ENCODE assay signal across 8 mouse cellular contexts in genomic region chr10:95561616-95562015, GRCm38 (mm10). TPM values are rescaled to one million over a fixed set of nuclear protein-coding genes. Genes with fewer than 3 reads are reported as not detected.
DNase-seq lines count a peak whose midpoint lies in the region; ATAC-seq and TF ChIP-seq lines count a peak whose summit lies in the region.
"Had no signal": no experiment of that assay in that cellular context is flagged by ENCODE, and none has a peak within 500 bp of the region (broad histone marks: within the 10 kb centered on the region; RNA-seq: fewer than 3 reads in every experiment).

No protein-coding gene starts in this region.

- WGBS in lung, embryonic 16.5 days: 31% methylated on average over 7 of the region's 7 CpGs
- WGBS in forebrain, embryonic 12.5 days: 69% methylated on average over 7 of the region's 7 CpGs
- WGBS in limb, embryonic 14.5 days: 41% methylated on average over 7 of the region's 7 CpGs
- 34% methylated on average over 7 of the region's 7 CpGs for WGBS in stomach, embryonic 15.5 days

- H3K27me3 ChIP-seq in lung, embryonic 16.5 days (ENCODE audit: control insufficient read depth, insufficient read depth, low read depth, low read length): no peaks in the 10 kb centered on the region
- H3K27me3 ChIP-seq in forebrain, embryonic 12.5 days: no peaks in the 10 kb centered on the region
- no peaks in the 10 kb centered on the region for H3K27me3 ChIP-seq in limb, embryonic 14.5 days (ENCODE audit: control insufficient read depth, insufficient read depth, low read length)
- no peaks in the 10 kb centered on the region for H3K27me3 ChIP-seq in stomach, embryonic 15.5 days (replicated peaks)

- H3K9me3 ChIP-seq in lung, embryonic 16.5 days (ENCODE audit: control insufficient read depth, low read length): no peaks in the 10 kb centered on the region
- H3K9me3 ChIP-seq in forebrain, embryonic 12.5 days: no peaks in the 10 kb centered on the region
- no peaks in the 10 kb centered on the region for H3K9me3 ChIP-seq in limb, embryonic 14.5 days (ENCODE audit: control insufficient read depth, low read length)
- no peaks in the 10 kb centered on the region for H3K9me3 ChIP-seq in stomach, embryonic 15.5 days

- H3K4me2 ChIP-seq in lung, embryonic 16.5 days (ENCODE audit: low read depth, low read length): peak overlapping the region; percentile 70
- H3K4me2 ChIP-seq in forebrain, embryonic 12.5 days: peak overlapping the region; percentile 81
- peak overlapping the region; percentile 82 for H3K4me2 ChIP-seq in limb, embryonic 14.5 days (replicated peaks; ENCODE audit: low read depth, low read length, severe bottlenecking)
- peak overlapping the region; percentile 79 for H3K4me2 ChIP-seq in stomach, embryonic 15.5 days

- no peak for ATAC-seq in lung, embryonic 16.5 days (ENCODE audit: low read depth)
- ATAC-seq in forebrain, embryonic 12.5 days (ENCODE audit: low FRiP score): no peak
- no peak for ATAC-seq in limb, embryonic 14.5 days (ENCODE audit: low FRiP score, low read depth)
- no peak for ATAC-seq in stomach, embryonic 15.5 days (ENCODE audit: insufficient read depth, low FRiP score, low read depth)

- H3K4me3 ChIP-seq in lung, embryonic 16.5 days (ENCODE audit: low read length): peak overlapping the region; percentile 89
- peak overlapping the region; percentile 93 for H3K4me3 ChIP-seq in forebrain, embryonic 12.5 days (replicated peaks)
- peak overlapping the region; percentile 95 for H3K4me3 ChIP-seq in limb, embryonic 14.5 days (replicated peaks; ENCODE audit: low read length)
- peak overlapping the region; percentile 83 for H3K4me3 ChIP-seq in stomach, embryonic 15.5 days (replicated peaks)

- H3K27ac ChIP-seq in lung, embryonic 16.5 days (ENCODE audit: low read length): no peak overlapping the region
- H3K27ac ChIP-seq in forebrain, embryonic 12.5 days: no peak overlapping the region
- no peak overlapping the region for H3K27ac ChIP-seq in limb, embryonic 14.5 days (replicated peaks; ENCODE audit: low read depth, low read length)
- H3K27ac ChIP-seq in stomach, embryonic 15.5 days: no peak overlapping the region; the same call in 1 of the 2 replicates

- no peak for TF ChIP-seq POLR2A in limb, embryonic 14.5 days (IDR thresholded peaks at IDR 0.05; ENCODE audit: borderline replicate concordance, extremely low read depth, insufficient read depth, insufficient read length)

- no peak for DNase-seq in lung, postnatal 10 days
- no peak for DNase-seq in limb, embryonic 14.5 days (ENCODE audit: low spot score)
- no peak for DNase-seq in thymus, postnatal 10 days (ENCODE audit: low spot score in 2 of 2)
- DNase-seq in embryo, embryonic 9.5 days (ENCODE audit: extremely low spot score): no peak
- DNase-seq: adrenal gland, postnatal 36 days had no signal

- peak overlapping the region; percentile 94 for H3K9ac ChIP-seq in lung, embryonic 16.5 days (ENCODE audit: low read length)
- H3K9ac ChIP-seq in forebrain, embryonic 12.5 days: peak overlapping the region; percentile 99; the same call in 1 of the 2 replicates
- peak overlapping the region; percentile 92; the same call in 1 of the 2 replicates for H3K9ac ChIP-seq in limb, embryonic 14.5 days (ENCODE audit: low read depth, low read length, severe bottlenecking)
- H3K9ac ChIP-seq in stomach, embryonic 15.5 days: peak overlapping the region; percentile 29; the same call in 1 of the 2 replicates

- H3K36me3 ChIP-seq in lung, embryonic 16.5 days (ENCODE audit: control insufficient read depth, insufficient read depth, low read length): no peaks in the 10 kb centered on the region
- no peaks in the 10 kb centered on the region for H3K36me3 ChIP-seq in forebrain, embryonic 12.5 days (replicated peaks)
- peaks cover 3% of the 10 kb centered on the region; the same call in 1 of the 2 replicates for H3K36me3 ChIP-seq in limb, embryonic 14.5 days (ENCODE audit: control insufficient read depth, insufficient read depth, low read length)
- H3K36me3 ChIP-seq in stomach, embryonic 15.5 days: no peaks in the 10 kb centered on the region

- H3K4me1 ChIP-seq in lung, embryonic 16.5 days (replicated peaks; ENCODE audit: control insufficient read depth, insufficient read depth, low read length): peaks cover 35% of the 10 kb centered on the region
- peaks cover 33% of the 10 kb centered on the region for H3K4me1 ChIP-seq in forebrain, embryonic 12.5 days
- peaks cover 11% of the 10 kb centered on the region; the same call in 1 of the 2 replicates for H3K4me1 ChIP-seq in limb, embryonic 14.5 days (ENCODE audit: control insufficient read depth, insufficient read depth, low read length)
- peaks cover 20% of the 10 kb centered on the region; the same call in 1 of the 2 replicates for H3K4me1 ChIP-seq in stomach, embryonic 15.5 days

RNA-seq across cellular contexts. Expression of gene Nudt4, which starts 2.3 kb away (rescaled TPM):
- polyA plus RNA-seq in lung, embryonic 16.5 days (2015; fragmentation: Nextera tagmentation; extraction: Ambion mirVana): 55.1 and 59.3 TPM in 2 replicates
- polyA plus RNA-seq in forebrain, embryonic 12.5 days (2016; fragmentation: Nextera tagmentation; extraction: Ambion mirVana): 107 and 108 TPM in 2 replicates
- polyA plus RNA-seq in limb, embryonic 14.5 days (2012; rRNA removed): 58.7 and 64.7 TPM in 2 replicates
- polyA plus RNA-seq in limb, embryonic 14.5 days (2014; fragmentation: Nextera tagmentation; extraction: Ambion mirVana): 108 and 121 TPM in 2 replicates
- 61.9 and 63.7 TPM in 2 replicates for polyA plus RNA-seq in stomach, embryonic 15.5 days (2015; fragmentation: Nextera tagmentation; extraction: Ambion mirVana)

RNA-seq across cellular contexts. Expression of gene Ube2n, which starts 46.7 kb away (rescaled TPM):
- polyA plus RNA-seq in lung, embryonic 16.5 days (2015; fragmentation: Nextera tagmentation; extraction: Ambion mirVana): 355 and 360 TPM in 2 replicates
- polyA plus RNA-seq in forebrain, embryonic 12.5 days (2016; fragmentation: Nextera tagmentation; extraction: Ambion mirVana): 439 and 463 TPM in 2 replicates
- polyA plus RNA-seq in limb, embryonic 14.5 days (2012; rRNA removed): 188 and 225 TPM in 2 replicates
- polyA plus RNA-seq in limb, embryonic 14.5 days (2014; fragmentation: Nextera tagmentation; extraction: Ambion mirVana): 276 and 290 TPM in 2 replicates
- 284 and 313 TPM in 2 replicates for polyA plus RNA-seq in stomach, embryonic 15.5 days (2015; fragmentation: Nextera tagmentation; extraction: Ambion mirVana)

RNA-seq across cellular contexts. Expression of gene Mrpl42, which starts 59.9 kb away (rescaled TPM):
- polyA plus RNA-seq in lung, embryonic 16.5 days (2015; fragmentation: Nextera tagmentation; extraction: Ambion mirVana): 298 and 313 TPM in 2 replicates
- 297 and 314 TPM in 2 replicates for polyA plus RNA-seq in forebrain, embryonic 12.5 days (2016; fragmentation: Nextera tagmentation; extraction: Ambion mirVana)
- 171 and 184 TPM in 2 replicates for polyA plus RNA-seq in limb, embryonic 14.5 days (2012; rRNA removed)
- 303 and 314 TPM in 2 replicates for polyA plus RNA-seq in limb, embryonic 14.5 days (2014; fragmentation: Nextera tagmentation; extraction: Ambion mirVana)
- 340 and 350 TPM in 2 replicates for polyA plus RNA-seq in stomach, embryonic 15.5 days (2015; fragmentation: Nextera tagmentation; extraction: Ambion mirVana)

Comparison
In these comparisons a context has a peak if more than half of its experiments do, and no peak if none do; other contexts are left out.
1. H3K9ac ChIP-seq: peak in every context shown above with its lines; median percentile 99 in forebrain, embryonic 12.5 days; 94 in lung, embryonic 16.5 days; 92 in limb, embryonic 14.5 days; 29 in stomach, embryonic 15.5 days.